Mouse (Mus musculus) midbrain, embryonic 14.5 days (tissue): ENCODE measurements around the gene Gch1. TPM values are rescaled to one million over a fixed set of nuclear protein-coding genes. Genes with fewer than 3 reads are reported as not detected.
A peak's percentile ranks its signal among the peaks of the same experiment; 100 is the strongest.

Experiments
- ATAC-seq: fragments of 200-750 bp; cut with Nextera tagmentation; 2 replicates; pipeline ENCODE4 v1.8.0; 2017; ENCODE audit warnings: moderate number of reproducible peaks, moderate library complexity; ENCODE audit not compliant: low FRiP score, low TSS enrichment
- DNase-seq: peaks from one replicate; pipeline ENCODE4 v3.0.0-alpha.2; 2015
- H3K27ac ChIP-seq: fragments of 300-500 bp; sonication (generic); replicated peaks from 2 replicates; pipeline ENCODE4 v1.5.1; 2014; ENCODE audit warnings: mild to moderate bottlenecking, low read depth, low read length, moderate library complexity
- H3K27me3 ChIP-seq: fragments of 300-500 bp; sonication (generic); 2 replicates; pipeline ENCODE4 v1.6.1; 2014; ENCODE audit warnings: low read length, control low read depth, mixed read lengths; ENCODE audit not compliant: control insufficient read depth, insufficient read depth
- H3K36me3 ChIP-seq: fragments of 300-500 bp; sonication (generic); 2 replicates; pipeline ENCODE4 v1.6.1; 2014; ENCODE audit warnings: low read length, control low read depth; ENCODE audit not compliant: control insufficient read depth, insufficient read depth
- H3K4me1 ChIP-seq: fragments of 300-500 bp; sonication (generic); 2 replicates; pipeline ENCODE4 v1.6.1; 2014; ENCODE audit warnings: mild to moderate bottlenecking, antibody characterized with exemption, low read length, control low read depth; ENCODE audit not compliant: control insufficient read depth, insufficient read depth
- H3K4me2 ChIP-seq: fragments of 300-500 bp; sonication (generic); 2 replicates; pipeline ENCODE4 v1.6.1; 2014; ENCODE audit warnings: mild to moderate bottlenecking, low read length, moderate library complexity
- H3K4me3 ChIP-seq: fragments of 300-500 bp; sonication (generic); replicated peaks from 2 replicates; pipeline ENCODE4 v1.5.1; 2014; ENCODE audit warnings: low read depth, low read length
- H3K9ac ChIP-seq: fragments of 300-500 bp; sonication (generic); replicated peaks from 2 replicates; pipeline ENCODE4 v1.6.1; 2014; ENCODE audit warnings: mild to moderate bottlenecking, low read length, moderate library complexity
- H3K9me3 ChIP-seq: fragments of 300-500 bp; sonication (generic); 2 replicates; pipeline ENCODE4 v1.6.1; 2016; ENCODE audit warnings: low read length, control low read depth, mixed read lengths; ENCODE audit not compliant: control insufficient read depth
- WGBS: fragments of 180-500 bp; shearing (Covaris S2); extraction: QIAGEN DNeasy Blood & Tissue Kit; methylation state at CpG from one replicate; pipeline ENCODE4 v1.1.7; 2014; 5-methylcytosine and 5-hydroxymethylcytosine counted together
- polyA plus RNA-seq: library from polyadenylated mRNA; unstranded; fragments of >200 nt; fragmentation: Nextera tagmentation; extraction: Ambion mirVana; gene quantifications from 2 replicates; pipeline ENCODE4 v1.2.1, GENCODE M21; 2014

The Gch1 gene
- polyA plus RNA-seq, 1 experiment from 2014 or later = 6.8 TPM

GRCm38 (mm10) chr14:47161921-47162427, 27.2 kb downstream of the Gch1 start:
- H3K27ac ChIP-seq = no peak overlapping the region
- ATAC-seq (no peak), DNase-seq (no peak)
- H3K4me2 ChIP-seq = no peak overlapping the region
- WGBS = 76% methylated on average over 4 of the region's 5 CpGs
- H3K9me3 ChIP-seq = no peaks in the 10 kb centered on the region
- H3K36me3 ChIP-seq = no peaks in the 10 kb centered on the region
- H3K9ac ChIP-seq = no peak overlapping the region
- H3K4me1 ChIP-seq = no peaks in the 10 kb centered on the region
- no peaks in the 10 kb centered on the region for H3K27me3 ChIP-seq
- H3K4me3 ChIP-seq = no peak overlapping the region

GRCm38 (mm10) chr14:47160051-47160640, 29.1 kb downstream of the Gch1 start:
- Histone ChIP-seq H3K4me2 (no peak overlapping the region), H3K9ac (no peak overlapping the region), H3K9me3 (no peaks in the 10 kb centered on the region), H3K36me3 (no peaks in the 10 kb centered on the region), H3K4me3 (no peak overlapping the region), H3K4me1 (no peaks in the 10 kb centered on the region), H3K27me3 (no peaks in the 10 kb centered on the region), H3K27ac (no peak overlapping the region)
- ATAC-seq (no peak), DNase-seq (no peak)
- 72% methylated on average over 2 of the region's 2 CpGs for WGBS

- H3K9me3 ChIP-seq = no peaks in the 10 kb centered on the region
Observed at GRCm38 (mm10) chr14:47154303-47154702, 34.9 kb downstream of the Gch1 start.

GRCm38 (mm10) chr14:47151306-47151705, 37.9 kb downstream of the Gch1 start:
- Histone ChIP-seq H3K27me3 (no peaks in the 10 kb centered on the region), H3K9ac (no peak overlapping the region), H3K36me3 (no peaks in the 10 kb centered on the region), H3K4me2 (no peak overlapping the region), H3K4me1 (no peaks in the 10 kb centered on the region), H3K27ac (no peak overlapping the region), H3K9me3 (no peaks in the 10 kb centered on the region), H3K4me3 (no peak overlapping the region)
- WGBS = 92% methylated on average over 6 of the region's 6 CpGs
- DNase-seq = no peak
- ATAC-seq = no peak

More at GRCm38 (mm10) chr14:47154303-47154702, 34.9 kb downstream of the Gch1 start:
- Histone ChIP-seq H3K4me1 (no peaks in the 10 kb centered on the region), H3K4me2 (no peak overlapping the region), H3K9ac (no peak overlapping the region), H3K36me3 (no peaks in the 10 kb centered on the region), H3K27me3 (no peaks in the 10 kb centered on the region), H3K4me3 (no peak overlapping the region), H3K27ac (no peak overlapping the region)
- ATAC-seq (no peak), DNase-seq (no peak)
- whole genome bisulfite sequencing = 93% methylated on average over 3 of the region's 3 CpGs

- no peaks in the 10 kb centered on the region for H3K36me3 ChIP-seq
- 97% methylated on average over 5 of the region's 5 CpGs for WGBS
- H3K4me3 ChIP-seq = no peak overlapping the region
- ATAC-seq (no peak), DNase-seq (no peak)
- H3K9ac ChIP-seq = no peak overlapping the region
- no peaks in the 10 kb centered on the region for H3K4me1 ChIP-seq
- H3K4me2 ChIP-seq = no peak overlapping the region
- H3K27ac ChIP-seq = no peak overlapping the region
- H3K9me3 ChIP-seq = no peaks in the 10 kb centered on the region; the same call in 1 of the 2 replicates
- H3K27me3 ChIP-seq = no peaks in the 10 kb centered on the region
Observed at GRCm38 (mm10) chr14:47144326-47144725, 44.9 kb downstream of the Gch1 start.

GRCm38 (mm10) chr14:47138853-47139252, 50.4 kb downstream of the Gch1 start:
- 84% methylated on average over 3 of the region's 3 CpGs for WGBS
- no peak overlapping the region for H3K27ac ChIP-seq
- H3K4me3 ChIP-seq = no peak overlapping the region
- no peak overlapping the region for H3K4me2 ChIP-seq
- DNase-seq (no peak), ATAC-seq (no peak)
- no peaks in the 10 kb centered on the region for H3K4me1 ChIP-seq
- H3K9ac ChIP-seq = no peak overlapping the region
- no peaks in the 10 kb centered on the region for H3K27me3 ChIP-seq
- H3K36me3 ChIP-seq = no peaks in the 10 kb centered on the region
- H3K9me3 ChIP-seq = no peaks in the 10 kb centered on the region

GRCm38 (mm10) chr14:47136637-47137036, 52.6 kb downstream of the Gch1 start:
- Histone ChIP-seq H3K9ac (no peak overlapping the region), H3K4me2 (no peak overlapping the region), H3K4me1 (no peaks in the 10 kb centered on the region), H3K27ac (no peak overlapping the region), H3K36me3 (no peaks in the 10 kb centered on the region), H3K4me3 (no peak overlapping the region), H3K9me3 (no peaks in the 10 kb centered on the region), H3K27me3 (no peaks in the 10 kb centered on the region)
- 78% methylated on average over 5 of the region's 5 CpGs for WGBS
- ATAC-seq (no peak), DNase-seq (no peak)

GRCm38 (mm10) chr14:47133948-47134347, 55.3 kb downstream of the Gch1 start:
- Histone ChIP-seq H3K9me3 (no peaks in the 10 kb centered on the region), H3K27ac (no peak overlapping the region), H3K9ac (no peak overlapping the region), H3K4me1 (no peaks in the 10 kb centered on the region), H3K4me2 (no peak overlapping the region), H3K27me3 (no peaks in the 10 kb centered on the region), H3K4me3 (no peak overlapping the region), H3K36me3 (no peaks in the 10 kb centered on the region)
- DNase-seq (peak; percentile 37), ATAC-seq (no peak)
- 70% methylated on average over 10 of the region's 10 CpGs for WGBS

- H3K9me3 ChIP-seq = no peaks in the 10 kb centered on the region
- no peak overlapping the region for H3K9ac ChIP-seq
- H3K36me3 ChIP-seq = no peaks in the 10 kb centered on the region
- no peak overlapping the region for H3K4me3 ChIP-seq
- ATAC-seq (no peak), DNase-seq (no peak)
- H3K27me3 ChIP-seq = no peaks in the 10 kb centered on the region
- H3K27ac ChIP-seq = no peak overlapping the region
- no peak overlapping the region for H3K4me2 ChIP-seq
- no peaks in the 10 kb centered on the region for H3K4me1 ChIP-seq
- WGBS = 84% methylated on average over 5 of the region's 5 CpGs
Observed at GRCm38 (mm10) chr14:47127987-47128386, 61.2 kb downstream of the Gch1 start.
